Mouse (Mus musculus) kidney, embryonic 14.5 days (tissue): Measurements from ENCODE around the gene Olfr601. TPM values are rescaled to one million over a fixed set of nuclear protein-coding genes. Genes with fewer than 3 reads are reported as not detected.

Experiments used
- polyA plus RNA-seq: library from polyadenylated mRNA; unstranded; fragments of >200 nt; fragmentation: Nextera tagmentation; extraction: Ambion mirVana; gene quantifications from 2 replicates; pipeline ENCODE4 v1.2.1, GENCODE M21; 2014

Olfr601 gene
- polyA plus RNA-seq, 1 experiment from 2014 or later: not detected

Other genes with a start within 250 kb of the Olfr601 start
- not detected in 2 replicates for gene Olfr586, start 237.0 kb downstream of the Olfr601 start, polyA plus RNA-seq
- not detected in 2 replicates for gene Olfr588-ps1, start 221.8 kb downstream of the Olfr601 start, polyA plus RNA-seq
- gene Olfr589, start 206.3 kb downstream of the Olfr601 start, polyA plus RNA-seq: not detected in 2 replicates
- gene Olfr591, start 184.3 kb downstream of the Olfr601 start, polyA plus RNA-seq: not detected in 2 replicates
- gene Olfr592, start 177.9 kb downstream of the Olfr601 start, polyA plus RNA-seq: not detected in 2 replicates
- gene Olfr593, start 150.8 kb downstream of the Olfr601 start, polyA plus RNA-seq: not detected in 2 replicates
- gene Olfr594, start 145.7 kb downstream of the Olfr601 start, polyA plus RNA-seq: not detected in 2 replicates
- gene Usp17ld, start 110.2 kb downstream of the Olfr601 start, polyA plus RNA-seq: not detected in 2 replicates
- gene Olfr596, start 57.0 kb downstream of the Olfr601 start, polyA plus RNA-seq: not detected in 2 replicates
- gene Olfr597, start 46.3 kb downstream of the Olfr601 start, polyA plus RNA-seq: not detected in 2 replicates
- gene Olfr598, start 39.1 kb downstream of the Olfr601 start, polyA plus RNA-seq: not detected in 2 replicates
- gene Olfr599, start 26.7 kb downstream of the Olfr601 start, polyA plus RNA-seq: not detected in 2 replicates
- not detected in 2 replicates for gene Olfr600, start 13.0 kb downstream of the Olfr601 start, polyA plus RNA-seq
- not detected in 2 replicates for gene Olfr603, start 23.5 kb upstream of the Olfr601 start, polyA plus RNA-seq
- gene Usp17lc, start 52.4 kb upstream of the Olfr601 start, polyA plus RNA-seq: not detected in 2 replicates
- not detected in 2 replicates for gene Olfr605, start 82.8 kb upstream of the Olfr601 start, polyA plus RNA-seq
- not detected in 2 replicates for gene Olfr606, start 86.4 kb upstream of the Olfr601 start, polyA plus RNA-seq
- gene Olfr607, start 101.5 kb upstream of the Olfr601 start, polyA plus RNA-seq: not detected in 2 replicates
- not detected in 2 replicates for gene Olfr608, start 107.2 kb upstream of the Olfr601 start, polyA plus RNA-seq
- gene Olfr609, start 135.4 kb upstream of the Olfr601 start, polyA plus RNA-seq: not detected in 2 replicates
- not detected in 2 replicates for gene Olfr610, start 149.5 kb upstream of the Olfr601 start, polyA plus RNA-seq
- not detected in 2 replicates for gene Olfr611, start 158.2 kb upstream of the Olfr601 start, polyA plus RNA-seq
- not detected in 2 replicates for gene Olfr612, start 180.1 kb upstream of the Olfr601 start, polyA plus RNA-seq
- gene Olfr613, start 185.4 kb upstream of the Olfr601 start, polyA plus RNA-seq: not detected in 2 replicates
- gene Olfr615, start 193.4 kb upstream of the Olfr601 start, polyA plus RNA-seq: not detected in 2 replicates
- gene Olfr616, start 206.5 kb upstream of the Olfr601 start, polyA plus RNA-seq: not detected in 2 replicates
- not detected in 2 replicates for gene Olfr617, start 210.4 kb upstream of the Olfr601 start, polyA plus RNA-seq
- gene Olfr618, start 227.4 kb upstream of the Olfr601 start, polyA plus RNA-seq: not detected in 2 replicates
- gene Olfr619, start 237.9 kb upstream of the Olfr601 start, polyA plus RNA-seq: not detected in 2 replicates
- not detected in 2 replicates for gene Olfr620, start 249.9 kb upstream of the Olfr601 start, polyA plus RNA-seq